Mouse (Mus musculus) small intestine, adult 2 months (tissue): ENCODE data around the gene Hand2. TPM values are rescaled to one million over a fixed set of nuclear protein-coding genes. Genes with fewer than 3 reads are reported as not detected.
A peak's percentile ranks its signal among the peaks of the same experiment; 100 is the strongest.

Source experiments
- H3K27ac ChIP-seq: fragments of 200-500 bp; 2 replicates; pipeline ENCODE4 v1.5.1; 2012; ENCODE audit warnings: low read depth, low read length, control low read depth, inconsistent platforms; ENCODE audit not compliant: insufficient read depth
- H3K27me3 ChIP-seq: fragments of 200-500 bp; 2 replicates; pipeline ENCODE4 v1.6.1; 2012; ENCODE audit warnings: mild to moderate bottlenecking, moderate library complexity, low read length, inconsistent platforms; ENCODE audit not compliant: control insufficient read depth, insufficient read depth
- H3K36me3 ChIP-seq: fragments of 200-500 bp; 2 replicates; pipeline ENCODE4 v1.6.1; 2012; ENCODE audit warnings: mild to moderate bottlenecking, low read length, control low read depth, inconsistent platforms; ENCODE audit not compliant: control insufficient read depth, insufficient read depth
- H3K4me1 ChIP-seq: fragments of 200-500 bp; 2 replicates; pipeline ENCODE4 v1.6.1; 2012; ENCODE audit warnings: low read length, inconsistent platforms, mixed read lengths; ENCODE audit not compliant: control insufficient read depth, insufficient read depth, insufficient read length
- H3K4me3 ChIP-seq: fragments of 200-500 bp; 2 replicates; pipeline ENCODE4 v1.5.1; 2012; ENCODE audit warnings: low read depth, mild to moderate bottlenecking, control low read depth, inconsistent platforms, low read length, moderate library complexity
- CTCF ChIP-seq: fragments of 200-500 bp; IDR thresholded peaks from 2 replicates; pipeline ENCODE4 v1.5.1; 2012; ENCODE audit warnings: low read depth, mild to moderate bottlenecking, control low read depth, inconsistent platforms, low read length, moderate library complexity, mixed read lengths; ENCODE audit not compliant: insufficient replicate concordance, insufficient read length; ENCODE audit errors: extremely low read depth
- POLR2A ChIP-seq: fragments of 200-500 bp; IDR thresholded peaks from 2 replicates; pipeline ENCODE4 v1.6.1; 2012; ENCODE audit warnings: low read depth, mild to moderate bottlenecking, control low read depth, inconsistent platforms, low read length, moderate library complexity
- WGBS: fragments of 180-500 bp; shearing (Covaris S2); methylation state at CpG from one replicate; pipeline ENCODE4 v1.1.7; 2018; 5-methylcytosine and 5-hydroxymethylcytosine counted together
- polyA plus RNA-seq: library from polyadenylated mRNA; depleted of rRNA; stranded (reverse); fragments of >200 nt; gene quantifications from 2 replicates; pipeline ENCODE4 v1.2.3, GENCODE M21; 2012

Hand2 gene
- polyA plus RNA-seq, 1 experiment: 6.5 TPM

GRCm38 (mm10) chr8:57346371-57346770, 25.6 kb downstream of the Hand2 start:
- Histone ChIP-seq H3K36me3 (no peaks in the 10 kb centered on the region), H3K27ac (no peak overlapping the region), H3K4me3 (no peak overlapping the region), H3K4me1 (no peaks in the 10 kb centered on the region), H3K27me3 (peaks cover 30% of the 10 kb centered on the region)
- TF ChIP-seq POLR2A (no peak), CTCF (no peak)
- 22% methylated on average over 7 of the region's 7 CpGs for WGBS

GRCm38 (mm10) chr8:57347141-57347540, 26.4 kb downstream of the Hand2 start:
- no peak overlapping the region for H3K4me3 ChIP-seq
- H3K27me3 ChIP-seq: peaks cover 26% of the 10 kb centered on the region
- WGBS: 24% methylated on average over 5 of the region's 5 CpGs
- no peaks in the 10 kb centered on the region for H3K4me1 ChIP-seq
- H3K36me3 ChIP-seq: no peaks in the 10 kb centered on the region
- no peak overlapping the region for H3K27ac ChIP-seq
- TF ChIP-seq POLR2A: no peak
- no peak for TF ChIP-seq CTCF

- 22% methylated on average over 4 of the region's 4 CpGs for WGBS
Observed at GRCm38 (mm10) chr8:57348251-57348650, 27.5 kb downstream of the Hand2 start.

GRCm38 (mm10) chr8:57348866-57349520, 28.2 kb downstream of the Hand2 start:
- TF ChIP-seq POLR2A (no peak), CTCF (no peak)
- no peaks in the 10 kb centered on the region for H3K36me3 ChIP-seq
- H3K4me3 ChIP-seq: no peak overlapping the region
- peaks cover 16% of the 10 kb centered on the region for H3K27me3 ChIP-seq
- 8% methylated on average over 23 of the region's 23 CpGs for WGBS
- H3K4me1 ChIP-seq: no peaks in the 10 kb centered on the region; the same call in 1 of the 2 replicates
- H3K27ac ChIP-seq: no peak overlapping the region

More at GRCm38 (mm10) chr8:57348251-57348650, 27.5 kb downstream of the Hand2 start:
- H3K27me3 ChIP-seq: peaks cover 23% of the 10 kb centered on the region
- no peak overlapping the region for H3K4me3 ChIP-seq
- H3K36me3 ChIP-seq: no peaks in the 10 kb centered on the region
- no peak for TF ChIP-seq CTCF
- no peak for TF ChIP-seq POLR2A
- no peak overlapping the region for H3K27ac ChIP-seq
- no peaks in the 10 kb centered on the region for H3K4me1 ChIP-seq

- no peaks in the 10 kb centered on the region; the same call in 1 of the 2 replicates for H3K4me1 ChIP-seq
- TF ChIP-seq POLR2A: no peak
- TF ChIP-seq CTCF: no peak
- H3K4me3 ChIP-seq: no peak overlapping the region
- WGBS: 50% methylated on average over 2 of the region's 2 CpGs
- H3K27me3 ChIP-seq: peaks cover 6% of the 10 kb centered on the region
- no peaks in the 10 kb centered on the region for H3K36me3 ChIP-seq
- no peak overlapping the region for H3K27ac ChIP-seq
Observed at GRCm38 (mm10) chr8:57351861-57352260, 31.1 kb downstream of the Hand2 start.

GRCm38 (mm10) chr8:57353346-57354305, 32.8 kb downstream of the Hand2 start:
- no peaks in the 10 kb centered on the region; the same call in 1 of the 2 replicates for H3K4me1 ChIP-seq
- TF ChIP-seq CTCF: no peak; the same call in 1 of the 2 replicates
- no peak for TF ChIP-seq POLR2A
- peak overlapping the region; percentile 44 for H3K4me3 ChIP-seq
- peaks cover 6% of the 10 kb centered on the region for H3K27me3 ChIP-seq
- H3K36me3 ChIP-seq: no peaks in the 10 kb centered on the region
- no peak overlapping the region for H3K27ac ChIP-seq
- 7% methylated on average over 37 of the region's 37 CpGs for WGBS

- WGBS: 68% methylated on average over 2 of the region's 2 CpGs
- no peaks in the 10 kb centered on the region for H3K36me3 ChIP-seq
- no peak overlapping the region for H3K4me3 ChIP-seq
- no peak for TF ChIP-seq POLR2A
- no peak for TF ChIP-seq CTCF
- peaks cover 6% of the 10 kb centered on the region for H3K27me3 ChIP-seq
- no peak overlapping the region for H3K27ac ChIP-seq
- H3K4me1 ChIP-seq: no peaks in the 10 kb centered on the region; the same call in 1 of the 2 replicates
Observed at GRCm38 (mm10) chr8:57354876-57355275, 34.1 kb downstream of the Hand2 start.
